Mouse (Mus musculus) forebrain, embryonic 16.5 days (tissue): ENCODE measurements at regions not wholly inside any gene's neighbourhood (a gene's known extent, or its start where the extent isn't known, plus 50 kb on each side); places are given as distances from the start of the nearest gene placed in this dataset.

Experiments
- ATAC-seq: fragments of 200-750 bp; cut with Nextera tagmentation; 2 replicates; pipeline ENCODE4 v1.8.0; 2017; ENCODE audit warnings: mild to moderate bottlenecking, moderate library complexity
- H3K27ac ChIP-seq: fragments of 300-500 bp; sonication (generic); 2 replicates; pipeline ENCODE4 v1.5.1; 2014; ENCODE audit warnings: low read length, control low read depth
- H3K27me3 ChIP-seq: fragments of 300-500 bp; sonication (generic); replicated peaks from 2 replicates; pipeline ENCODE4 v1.6.1; 2014; ENCODE audit warnings: low read length; ENCODE audit not compliant: control insufficient read depth, insufficient read depth
- H3K36me3 ChIP-seq: fragments of 300-500 bp; sonication (generic); 2 replicates; pipeline ENCODE4 v1.6.1; 2014; ENCODE audit not compliant: control insufficient read depth, insufficient read depth
- H3K4me1 ChIP-seq: fragments of 300-500 bp; sonication (generic); replicated peaks from 2 replicates; pipeline ENCODE4 v1.6.1; 2014; ENCODE audit warnings: low read length; ENCODE audit not compliant: control insufficient read depth, insufficient read depth
- H3K4me2 ChIP-seq: fragments of 300-500 bp; sonication (generic); 2 replicates; pipeline ENCODE4 v1.6.1; 2014; ENCODE audit warnings: mild to moderate bottlenecking, low read length, control low read depth
- H3K4me3 ChIP-seq: fragments of 300-500 bp; sonication (generic); replicated peaks from 2 replicates; pipeline ENCODE4 v1.5.1; 2014; ENCODE audit warnings: mild to moderate bottlenecking, low read length, control low read depth
- H3K9ac ChIP-seq: fragments of 300-500 bp; sonication (generic); replicated peaks from 2 replicates; pipeline ENCODE4 v1.6.1; 2014; ENCODE audit warnings: low read depth, low read length, control low read depth
- H3K9me3 ChIP-seq: fragments of 300-500 bp; sonication (generic); 2 replicates; pipeline ENCODE4 v1.6.1; 2016; ENCODE audit warnings: low read length; ENCODE audit not compliant: control insufficient read depth
- WGBS: fragments of 180-500 bp; shearing (Covaris S2); extraction: QIAGEN DNeasy Blood & Tissue Kit; methylation state at CpG from one replicate; pipeline ENCODE4 v1.1.7; 2014; 5-methylcytosine and 5-hydroxymethylcytosine counted together

DNA sequence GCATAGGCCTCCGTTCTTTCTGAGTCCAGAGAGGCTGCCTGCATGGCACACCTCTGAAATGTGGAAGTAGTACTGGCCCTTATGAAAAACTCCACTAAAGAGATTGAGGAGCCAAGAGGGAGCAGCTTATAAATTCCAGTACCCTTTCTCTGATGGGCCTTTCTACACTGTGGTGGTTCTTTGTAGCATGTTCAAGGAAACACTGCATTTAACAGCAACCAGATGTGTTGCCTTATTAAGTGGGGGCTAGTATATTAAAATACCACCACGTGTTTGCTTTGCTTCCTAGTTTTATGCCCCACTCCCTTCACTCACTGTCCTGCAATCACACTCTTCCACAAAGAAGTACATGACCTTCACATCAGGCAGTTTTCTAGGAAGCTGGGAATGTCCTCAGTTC lies 704.1 kb downstream of the Dhx35 start:
- WGBS = 76% methylated on average over 2 of the region's 2 CpGs
- ATAC-seq = no peak
- no peak overlapping the region for H3K4me3 ChIP-seq

DNA sequence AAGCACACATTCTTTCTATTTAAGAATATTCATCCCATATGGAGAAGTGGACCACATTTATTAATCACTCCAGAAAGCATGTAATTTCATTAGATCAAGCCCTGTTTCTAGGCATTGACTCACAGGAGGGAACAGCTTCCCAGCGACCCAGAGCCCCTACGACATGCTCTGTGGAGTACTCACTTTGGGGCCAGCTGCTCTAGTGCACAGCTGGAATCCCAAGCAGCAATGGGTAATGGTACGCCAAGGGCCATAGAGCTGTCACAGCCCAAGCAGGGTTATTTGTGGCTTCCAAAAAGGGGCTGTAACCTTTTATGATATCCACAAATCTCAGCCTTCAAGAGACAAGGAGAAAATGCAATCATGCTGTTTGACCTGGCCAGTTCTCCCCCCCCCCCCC lies 706.4 kb downstream of the Dhx35 start:
- H3K9ac ChIP-seq = no peak overlapping the region
- no peaks in the 10 kb centered on the region for H3K27me3 ChIP-seq
- no peak overlapping the region for H3K4me2 ChIP-seq
- H3K4me1 ChIP-seq = no peaks in the 10 kb centered on the region
- no peak overlapping the region for H3K27ac ChIP-seq
- WGBS = 62% methylated on average over 3 of the region's 3 CpGs
- H3K4me3 ChIP-seq = no peak overlapping the region
- ATAC-seq = no peak
- H3K36me3 ChIP-seq = no peaks in the 10 kb centered on the region
- no peaks in the 10 kb centered on the region for H3K9me3 ChIP-seq

More for the DNA sequence above, 704.1 kb downstream of the Dhx35 start:
- Histone ChIP-seq H3K27ac (no peak overlapping the region), H3K4me1 (no peaks in the 10 kb centered on the region), H3K4me2 (no peak overlapping the region), H3K9me3 (no peaks in the 10 kb centered on the region), H3K36me3 (no peaks in the 10 kb centered on the region), H3K9ac (no peak overlapping the region), H3K27me3 (no peaks in the 10 kb centered on the region)

GRCm38 (mm10) chr2:159519066-159519465 lies 724.5 kb downstream of the Dhx35 start:
- Histone ChIP-seq H3K4me1 (no peaks in the 10 kb centered on the region), H3K9ac (no peak overlapping the region), H3K36me3 (no peaks in the 10 kb centered on the region), H3K4me2 (no peak overlapping the region), H3K27me3 (no peaks in the 10 kb centered on the region), H3K9me3 (no peaks in the 10 kb centered on the region), H3K4me3 (no peak overlapping the region), H3K27ac (no peak overlapping the region)
- 57% methylated on average over 4 of the region's 4 CpGs for WGBS
- ATAC-seq = no peak

- H3K4me2 ChIP-seq = no peak overlapping the region
- H3K27ac ChIP-seq = no peak overlapping the region
- no peak for ATAC-seq
- no peaks in the 10 kb centered on the region for H3K9me3 ChIP-seq
- H3K4me3 ChIP-seq = no peak overlapping the region
- H3K36me3 ChIP-seq = no peaks in the 10 kb centered on the region
- H3K9ac ChIP-seq = no peak overlapping the region
- WGBS = 95% methylated on average over 2 of the region's 2 CpGs
- no peaks in the 10 kb centered on the region for H3K27me3 ChIP-seq
- no peaks in the 10 kb centered on the region for H3K4me1 ChIP-seq
Observed at GRCm38 (mm10) chr2:159523739-159524138, 729.1 kb downstream of the Dhx35 start.

DNA sequence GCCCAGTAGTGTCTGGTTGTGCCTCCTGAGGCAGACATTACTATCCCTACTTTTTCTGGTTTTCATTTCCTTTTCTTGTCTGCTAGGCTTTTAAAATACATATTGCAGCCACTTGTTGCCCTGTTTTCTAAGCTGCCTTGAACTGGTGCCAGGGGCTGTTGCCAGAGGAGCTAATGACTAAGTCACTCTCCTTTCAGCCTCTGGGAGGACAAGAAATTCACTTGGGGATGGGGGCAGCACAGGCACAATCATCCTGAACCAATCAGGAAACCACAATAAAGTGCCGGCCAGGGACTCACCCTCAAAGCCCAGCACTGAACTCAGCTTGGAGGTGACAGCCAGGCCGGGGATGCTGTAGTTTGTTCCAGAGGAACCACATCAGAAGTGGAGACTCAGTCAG lies 740.3 kb downstream of the Dhx35 start:
- H3K4me3 ChIP-seq = no peak overlapping the region
- no peaks in the 10 kb centered on the region for H3K4me1 ChIP-seq
- H3K4me2 ChIP-seq = no peak overlapping the region
- H3K27me3 ChIP-seq = no peaks in the 10 kb centered on the region
- ATAC-seq = no peak
- WGBS = 73% methylated on average over 2 of the region's 2 CpGs
- H3K9me3 ChIP-seq = no peaks in the 10 kb centered on the region
- H3K36me3 ChIP-seq = no peaks in the 10 kb centered on the region
- H3K9ac ChIP-seq = no peak overlapping the region
- no peak overlapping the region for H3K27ac ChIP-seq

DNA sequence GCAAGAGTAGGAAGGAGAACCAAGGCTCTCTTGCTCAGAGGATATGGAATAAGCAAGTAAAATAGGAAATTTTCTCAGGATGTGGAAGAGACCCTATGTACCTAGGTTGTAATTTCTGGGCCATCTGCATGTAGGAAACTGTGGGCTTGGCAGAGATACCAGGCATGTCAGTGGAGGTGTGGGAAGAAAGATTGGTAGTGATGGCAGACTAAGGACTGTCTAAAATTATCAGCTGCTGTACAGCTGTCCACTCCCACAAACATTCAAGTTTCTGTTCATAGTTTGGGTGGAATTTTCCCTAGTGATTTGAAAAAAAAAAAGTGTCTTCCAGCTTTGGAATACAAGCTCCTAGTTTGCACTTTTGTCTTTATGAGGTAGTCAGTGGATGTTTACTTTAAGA lies 744.7 kb downstream of the Dhx35 start:
- Histone ChIP-seq H3K27ac (no peak overlapping the region), H3K36me3 (no peaks in the 10 kb centered on the region), H3K4me1 (no peaks in the 10 kb centered on the region), H3K4me3 (no peak overlapping the region), H3K9ac (no peak overlapping the region), H3K27me3 (no peaks in the 10 kb centered on the region), H3K4me2 (no peak overlapping the region), H3K9me3 (no peaks in the 10 kb centered on the region)
- no peak for ATAC-seq

GRCm38 (mm10) chr2:159557567-159557966 lies 763.0 kb downstream of the Dhx35 start:
- no peak overlapping the region for H3K4me2 ChIP-seq
- no peak overlapping the region for H3K27ac ChIP-seq
- no peak for ATAC-seq
- H3K4me3 ChIP-seq = no peak overlapping the region
- H3K36me3 ChIP-seq = no peaks in the 10 kb centered on the region
- no peaks in the 10 kb centered on the region for H3K9me3 ChIP-seq
- 91% methylated on average over 3 of the region's 3 CpGs for WGBS
- no peak overlapping the region for H3K9ac ChIP-seq
- H3K4me1 ChIP-seq = no peaks in the 10 kb centered on the region
- no peaks in the 10 kb centered on the region for H3K27me3 ChIP-seq

DNA sequence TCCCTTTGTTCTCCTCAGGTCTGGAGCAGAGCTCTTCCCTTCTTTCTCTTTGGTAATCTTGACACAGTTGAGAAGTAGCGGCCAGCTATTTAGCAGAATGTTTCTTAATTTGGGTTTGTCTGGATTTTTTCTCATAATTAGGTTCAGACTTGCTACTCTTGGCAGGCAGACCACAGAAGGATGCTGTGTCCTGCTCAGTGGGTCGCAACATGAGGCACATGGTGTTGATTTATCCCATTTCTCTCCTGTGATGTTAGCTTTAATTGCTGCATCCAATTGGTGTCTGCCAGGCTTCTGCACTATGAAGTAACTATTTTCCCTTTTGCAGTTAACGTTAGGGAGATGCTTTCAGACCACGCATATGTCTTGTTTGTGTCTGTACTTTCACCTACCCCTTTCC lies 768.7 kb downstream of the Gm826 start:
- H3K9me3 ChIP-seq = no peaks in the 10 kb centered on the region
- ATAC-seq = no peak
- no peak overlapping the region for H3K4me2 ChIP-seq
- no peaks in the 10 kb centered on the region for H3K36me3 ChIP-seq
- 75% methylated on average over 4 of the region's 4 CpGs for WGBS
- no peaks in the 10 kb centered on the region for H3K4me1 ChIP-seq
- no peak overlapping the region for H3K27ac ChIP-seq
- H3K27me3 ChIP-seq = no peaks in the 10 kb centered on the region
- H3K4me3 ChIP-seq = no peak overlapping the region
- H3K9ac ChIP-seq = no peak overlapping the region

DNA sequence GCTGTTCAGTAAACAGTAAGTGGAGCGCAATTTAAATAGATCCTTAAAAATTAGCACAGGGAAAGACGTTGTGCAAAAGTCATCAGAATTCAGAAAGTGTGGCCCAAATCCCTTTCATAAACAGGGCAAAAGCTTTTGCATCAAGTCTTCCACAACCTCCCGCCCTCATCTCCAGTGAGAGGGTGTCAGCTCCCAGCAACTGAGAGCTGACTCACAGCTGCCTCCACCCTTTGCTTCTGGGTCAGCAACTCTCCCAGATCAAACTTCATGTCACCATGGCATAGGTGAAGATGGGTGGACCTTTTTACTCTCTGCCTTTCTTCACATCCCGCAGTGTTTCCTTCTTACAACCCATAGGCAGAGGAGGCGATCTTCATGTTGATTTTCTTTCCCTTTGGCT lies 768.0 kb downstream of the Gm826 start:
- WGBS = 91% methylated on average over 5 of the region's 5 CpGs
- Histone ChIP-seq H3K9me3 (no peaks in the 10 kb centered on the region), H3K27ac (no peak overlapping the region), H3K9ac (no peak overlapping the region), H3K36me3 (no peaks in the 10 kb centered on the region), H3K4me2 (no peak overlapping the region), H3K4me1 (no peaks in the 10 kb centered on the region), H3K4me3 (no peak overlapping the region), H3K27me3 (no peaks in the 10 kb centered on the region)
- no peak for ATAC-seq

DNA sequence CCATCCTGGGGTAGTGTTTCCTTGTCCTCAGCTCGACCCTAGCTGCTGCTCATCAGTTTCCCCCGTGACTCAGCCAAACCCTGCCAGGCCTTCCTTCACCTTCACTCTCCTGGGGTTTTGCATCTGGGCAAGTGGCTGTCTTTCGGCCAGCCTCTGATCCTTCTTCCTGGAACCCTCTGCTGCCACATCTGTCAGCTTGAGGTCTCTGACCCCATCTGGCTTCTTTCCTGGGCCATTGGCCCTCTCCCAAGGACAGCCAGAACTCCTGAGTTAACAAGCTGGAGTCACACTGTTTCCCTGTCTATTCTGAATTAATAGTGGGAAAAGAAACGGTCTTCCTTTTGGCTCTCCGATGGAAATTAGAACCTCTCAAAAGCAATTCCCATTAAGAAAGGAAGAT lies 767.5 kb downstream of the Gm826 start:
- Histone ChIP-seq H3K4me2 (no peak overlapping the region), H3K9ac (no peak overlapping the region), H3K4me1 (no peaks in the 10 kb centered on the region), H3K27ac (no peak overlapping the region), H3K9me3 (no peaks in the 10 kb centered on the region), H3K36me3 (no peaks in the 10 kb centered on the region), H3K27me3 (no peaks in the 10 kb centered on the region), H3K4me3 (no peak overlapping the region)
- ATAC-seq = no peak
- 63% methylated on average over 5 of the region's 5 CpGs for WGBS
